Mouse (Mus musculus) liver, embryonic 14.5 days (tissue): Measurements from ENCODE around the gene Gata2.

Source experiments
- CTCF ChIP-seq: IDR thresholded peaks from 2 replicates; pipeline ENCODE4 v1.5.1; 2016; ENCODE audit warnings: antibody characterized with exemption, low read depth, control low read depth
- EP300 ChIP-seq: IDR thresholded peaks from 2 replicates; pipeline ENCODE4 v1.6.1; 2016; ENCODE audit warnings: antibody characterized with exemption, low read depth

- TF ChIP-seq CTCF: no peak
- TF ChIP-seq EP300: no peak
These were observed 38.5 kb downstream of the Gata2 start for GRCm38 (mm10) chr6:88232221-88232620.
